Mouse (Mus musculus): ENCODE results near the gene Il20ra.
"Not testable (repeated sequence)": the region's sequence is repeated elsewhere in the genome, so short reads cannot be mapped to it uniquely, and the experiment has no call there.

The Il20ra gene

DNA sequence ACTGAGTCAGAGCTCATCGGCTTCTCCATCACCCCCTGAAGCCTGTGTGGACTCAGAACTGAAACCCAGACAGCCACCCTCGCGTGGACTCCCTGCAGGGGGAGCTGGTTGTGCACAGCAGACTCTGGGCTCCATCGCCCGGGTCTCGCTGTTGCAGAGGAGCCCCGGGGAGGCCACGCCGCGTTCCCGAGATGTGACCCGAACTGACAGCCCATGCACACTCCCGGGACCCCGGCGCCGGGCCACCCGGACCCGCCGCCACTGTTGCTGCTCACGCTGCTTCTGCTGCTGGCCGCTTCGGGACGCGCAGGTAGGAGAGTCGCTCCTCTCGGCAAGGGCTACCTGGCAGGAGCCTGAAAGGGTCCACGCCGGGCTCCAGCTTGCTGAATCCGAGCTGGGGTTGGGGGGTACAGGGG lies at the start of gene Il20ra:
Gene Il20ra (plus strand): TSS at position 150 of the 416 bp plus-strand sequence.
- peak; percentile 20 for DNase-seq (ENCODE audit: low read depth, low spot score)

GRCm38 (mm10) chr10:19668973-19669372 lies 43.4 kb upstream of the Il20ra start:
- no peak for DNase-seq (ENCODE audit: low read depth, low spot score)

- DNase-seq (ENCODE audit: low read depth, low spot score), result no peak
Observed at GRCm38 (mm10) chr10:19672015-19672414, 40.4 kb upstream of the Il20ra start.

DNA sequence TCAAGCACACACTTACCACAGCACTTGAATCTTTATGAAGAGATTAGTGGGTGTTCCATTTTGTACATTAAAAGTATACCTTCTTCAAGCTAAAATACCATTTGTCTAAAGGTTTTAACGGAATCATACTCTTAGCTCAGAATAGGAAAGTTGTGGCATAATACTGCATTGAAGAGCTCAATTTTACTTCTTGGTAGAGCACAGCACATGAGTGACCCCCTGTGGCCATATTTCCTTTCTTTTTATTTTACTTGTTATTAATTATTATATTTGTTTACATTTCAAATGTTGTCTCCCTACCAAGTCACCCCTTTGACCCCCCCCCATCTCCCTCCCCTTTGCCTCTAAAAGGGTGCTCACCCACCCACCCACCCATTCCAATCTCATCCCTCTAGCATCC lies 39.2 kb upstream of the Il20ra start:
- no peak for DNase-seq (ENCODE audit: low read depth, low spot score)

DNA sequence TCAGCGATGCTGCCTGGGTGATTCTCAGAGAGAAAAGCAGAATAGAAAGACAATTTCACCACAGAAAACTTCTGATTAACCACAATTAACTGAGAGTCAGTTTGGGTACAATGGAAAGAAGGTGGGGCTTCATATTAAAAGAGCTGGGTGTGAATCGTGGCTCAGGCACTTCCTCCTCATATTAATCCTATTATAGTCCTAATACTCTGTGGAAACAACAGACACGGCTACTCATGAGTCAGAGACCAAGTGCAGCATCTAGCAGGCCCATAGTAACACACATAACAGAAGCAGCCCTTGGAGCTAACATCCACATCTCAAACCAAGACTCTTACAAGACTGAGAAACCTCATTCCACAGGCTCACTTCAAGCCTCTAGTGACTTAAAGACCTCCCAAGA lies 24.7 kb upstream of the Il20ra start:
- no peak for DNase-seq (ENCODE audit: low read depth, low spot score)

- DNase-seq (ENCODE audit: low read depth, low spot score), result no peak
Observed at GRCm38 (mm10) chr10:19691287-19691686, 21.1 kb upstream of the Il20ra start.

- no peak for DNase-seq (ENCODE audit: low read depth, low spot score)
Observed at GRCm38 (mm10) chr10:19691771-19692170, 20.6 kb upstream of the Il20ra start.

GRCm38 (mm10) chr10:19692332-19692731 lies 20.0 kb upstream of the Il20ra start:
- no peak for DNase-seq (ENCODE audit: low read depth, low spot score)

DNA sequence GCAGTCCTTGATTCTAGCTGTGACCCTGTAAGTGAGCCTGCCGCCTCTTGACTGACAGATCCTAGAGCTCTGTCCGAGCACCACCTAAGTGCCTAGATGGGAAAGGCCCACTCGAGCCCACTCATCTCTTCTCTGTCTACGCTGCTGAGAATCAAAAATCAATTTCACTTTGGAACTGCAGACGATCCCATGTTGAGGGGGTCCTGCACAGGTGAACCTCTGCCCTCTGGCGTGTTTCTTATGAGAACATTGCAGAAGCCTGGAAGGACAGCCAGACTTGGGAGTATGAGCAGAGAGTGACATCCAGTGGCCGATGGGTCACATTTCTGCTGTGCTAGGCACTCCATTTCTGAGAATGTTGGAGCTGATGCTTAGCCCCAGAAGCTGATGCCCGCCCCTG lies 19.4 kb upstream of the Il20ra start:
- DNase-seq (ENCODE audit: low read depth, low spot score), result peak; percentile 8

- DNase-seq (ENCODE audit: low read depth, low spot score), result no peak
Observed at GRCm38 (mm10) chr10:19693629-19694028, 18.7 kb upstream of the Il20ra start.

- DNase-seq (ENCODE audit: low read depth, low spot score), result no peak
Observed at GRCm38 (mm10) chr10:19699331-19699730, 13.0 kb upstream of the Il20ra start.

- no peak for DNase-seq (ENCODE audit: low read depth, low spot score)
Observed at GRCm38 (mm10) chr10:19704445-19704844, 7.9 kb upstream of the Il20ra start.

- DNase-seq (ENCODE audit: low read depth, low spot score), result no peak
Observed at GRCm38 (mm10) chr10:19707768-19708167, 4.6 kb upstream of the Il20ra start.

- no peak for DNase-seq (ENCODE audit: low read depth, low spot score)
Observed at GRCm38 (mm10) chr10:19708277-19709070, 3.9 kb upstream of the Il20ra start.

DNA sequence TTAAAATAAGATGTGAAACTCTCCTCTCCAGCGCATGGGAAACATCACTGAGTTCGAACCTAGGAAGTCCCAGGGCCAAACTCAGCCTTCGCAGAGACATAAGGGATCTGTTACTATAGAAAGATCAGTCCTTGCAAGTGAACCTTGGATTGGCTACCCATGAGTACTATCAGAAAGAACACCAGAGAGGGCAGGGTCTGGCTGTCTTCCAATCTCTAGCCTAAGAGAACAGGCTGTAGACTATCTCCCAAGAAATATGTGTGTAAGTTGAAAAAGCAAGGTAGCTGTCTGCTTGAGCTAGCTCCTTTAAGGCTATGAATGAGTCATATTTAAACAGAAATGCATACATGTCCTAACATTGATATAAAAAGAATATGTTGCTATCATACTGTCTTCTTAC lies 1.4 kb upstream of the Il20ra start:
- DNase-seq (ENCODE audit: low read depth, low spot score), result no peak

- DNase-seq (ENCODE audit: low read depth, low spot score), result no peak
Observed at GRCm38 (mm10) chr10:19711551-19712171, 709 bp upstream of the Il20ra start.

- no peak for DNase-seq (ENCODE audit: low read depth, low spot score)
Observed at GRCm38 (mm10) chr10:19718627-19719026, 6.3 kb downstream of the Il20ra start.

- no peak for DNase-seq (ENCODE audit: low read depth, low spot score)
Observed at GRCm38 (mm10) chr10:19722320-19722719, 9.9 kb downstream of the Il20ra start.

- no peak for DNase-seq (ENCODE audit: low read depth, low spot score)
Observed at GRCm38 (mm10) chr10:19724158-19724832, 11.9 kb downstream of the Il20ra start.

GRCm38 (mm10) chr10:19738442-19738841 lies 26.1 kb downstream of the Il20ra start:
- DNase-seq (ENCODE audit: low read depth, low spot score), result not testable (repeated sequence)

DNA sequence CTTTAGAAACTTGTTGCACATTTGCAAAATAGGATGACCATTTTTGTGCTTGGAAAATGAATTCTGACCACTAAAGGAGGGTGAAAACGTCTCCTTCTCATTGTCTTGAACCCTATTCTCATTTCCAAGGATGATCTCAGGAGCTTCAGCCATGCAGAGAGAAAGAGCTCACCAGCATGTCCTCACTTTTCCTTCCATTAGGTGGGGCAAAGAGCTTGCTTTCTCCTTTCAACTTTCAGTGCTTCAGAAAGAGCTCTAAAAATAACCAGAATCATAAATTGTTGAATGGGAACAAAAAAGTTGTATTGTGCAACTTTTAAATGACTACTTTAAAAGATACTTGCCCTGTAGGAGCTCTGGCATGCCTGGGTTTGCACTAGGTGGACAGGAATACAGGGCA lies 33.3 kb downstream of the Il20ra start:
- no peak for DNase-seq (ENCODE audit: low read depth, low spot score)

- no peak for DNase-seq (ENCODE audit: low read depth, low spot score)
Observed at GRCm38 (mm10) chr10:19746156-19746555, 33.8 kb downstream of the Il20ra start.

DNA sequence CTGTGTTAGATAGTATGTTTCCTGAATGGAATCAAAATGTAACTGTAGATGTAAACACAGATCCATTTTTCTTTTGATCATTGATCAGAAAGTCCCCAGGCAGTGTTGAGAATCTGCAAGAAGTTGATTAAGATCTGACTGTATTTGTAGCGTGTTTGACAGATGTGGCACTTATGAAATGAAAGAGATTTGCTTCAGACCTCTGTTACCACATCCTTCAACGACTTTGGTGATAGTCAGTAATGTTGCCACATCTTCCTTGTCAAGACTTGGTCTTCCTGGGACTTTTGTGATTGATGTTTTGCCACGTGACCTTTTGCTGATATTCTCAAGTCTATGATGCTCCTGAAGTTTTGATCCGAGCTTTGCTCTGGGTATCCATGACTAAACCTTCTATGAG lies 35.3 kb downstream of the Il20ra start:
- no peak for DNase-seq (ENCODE audit: low read depth, low spot score)

Measured in brain, embryonic 18.5 days (tissue).